Mouse (Mus musculus): ENCODE measurements around the gene Fbxo46. TPM values are rescaled to one million over a fixed set of nuclear protein-coding genes. Genes with fewer than 3 reads are reported as not detected.

Fbxo46 gene
- polyA plus RNA-seq, 1 experiment from 2014 or later: 10.1 TPM

DNA sequence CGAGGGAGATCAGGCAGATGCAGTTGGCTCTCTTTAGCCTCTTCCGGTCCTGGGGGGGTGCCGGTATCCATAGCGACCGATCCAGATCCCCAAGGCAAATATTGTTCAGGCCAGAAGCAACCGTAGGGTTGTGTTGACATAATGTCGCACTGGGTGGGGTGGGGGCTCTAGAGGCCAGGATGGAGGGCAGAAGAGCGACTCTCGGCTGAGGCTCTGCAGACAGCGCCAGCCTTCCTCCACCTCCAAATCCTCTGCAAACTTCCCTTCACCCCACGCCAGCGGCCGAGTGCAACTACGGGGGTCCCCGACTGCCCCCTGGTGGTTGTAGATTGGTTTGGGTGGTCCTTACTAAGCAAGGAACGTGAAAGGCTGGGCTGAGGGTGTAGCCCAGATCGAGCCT lies 53.2 kb downstream of the Fbxo46 start:
- Histone ChIP-seq H3K9me3 (replicated peaks; ENCODE audit: control insufficient read depth, low read length) (no peaks in the 10 kb centered on the region), H3K4me1 (ENCODE audit: control insufficient read depth, insufficient read depth, low read length) (peaks cover 14% of the 10 kb centered on the region; the same call in 1 of the 2 replicates), H3K27me3 (replicated peaks; ENCODE audit: control insufficient read depth, insufficient read depth, low read length) (peaks cover 10% of the 10 kb centered on the region), H3K4me3 (ENCODE audit: low read depth, low read length) (peak overlapping the region; percentile 22), H3K27ac (ENCODE audit: low read depth, low read length) (peak overlapping the region; percentile 6; the same call in 1 of the 2 replicates), H3K9ac (ENCODE audit: low read length) (peak overlapping the region; percentile 35), H3K4me2 (ENCODE audit: low read length) (peak overlapping the region; percentile 53), H3K36me3 (ENCODE audit: control insufficient read depth, insufficient read depth, low read length) (no peaks in the 10 kb centered on the region)
- ATAC-seq (no peak), DNase-seq (ENCODE audit: low spot score) (peak; percentile 92)
- 5% methylated on average over 17 of the region's 17 CpGs for WGBS

DNA sequence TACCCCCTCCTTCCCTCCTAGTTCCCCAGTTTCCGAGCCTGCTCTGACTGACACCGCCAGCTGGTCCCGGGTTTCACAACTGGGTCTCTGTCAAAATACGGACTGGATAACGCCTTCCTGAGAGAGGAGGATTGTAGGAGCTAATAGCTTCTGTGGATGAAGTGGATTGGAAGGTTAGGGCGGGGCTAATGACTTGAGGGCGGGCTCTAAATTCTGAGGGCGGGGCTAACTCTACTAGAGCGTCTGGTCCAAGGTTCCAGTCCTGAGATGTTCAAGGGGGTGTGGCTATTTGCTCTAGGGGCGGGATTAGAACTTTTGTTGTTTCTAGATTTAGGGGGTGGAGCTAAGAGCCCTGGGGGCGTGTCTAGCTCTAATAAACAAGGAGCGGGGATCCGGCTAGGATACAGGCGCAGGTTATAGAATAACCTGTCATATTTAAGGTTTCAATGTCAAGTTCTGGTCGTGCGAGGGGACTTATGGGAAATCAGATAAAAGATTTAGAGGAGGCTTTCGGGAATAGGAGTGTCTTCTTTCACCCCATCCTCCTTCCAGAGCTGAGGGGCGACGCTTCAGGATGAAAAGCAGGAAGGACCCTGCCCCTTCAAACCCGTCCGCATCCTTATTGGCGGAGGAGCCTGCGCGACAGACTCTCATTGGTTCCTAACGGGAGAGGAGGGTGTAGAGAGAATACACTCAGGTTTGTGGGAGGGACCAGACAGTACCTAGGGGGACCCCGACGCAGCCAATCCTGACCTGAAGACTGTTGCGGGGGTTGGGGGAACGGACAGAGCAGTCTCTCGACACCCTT lies 56.3 kb downstream of the Fbxo46 start, which contains the start of gene Eml2:
TSS of gene Eml2 (plus strand) at position 714 of the 808 bp plus-strand sequence.
- peaks cover 25% of the 10 kb centered on the region for H3K27me3 ChIP-seq (replicated peaks; ENCODE audit: control insufficient read depth, insufficient read depth, low read length)
- WGBS: 1% methylated on average over 30 of the region's 30 CpGs
- peak within 1 kb of the TSS; percentile 63 for H3K4me2 ChIP-seq (ENCODE audit: low read length)
- peak; percentile 94 for ATAC-seq
- peak within 1 kb of the TSS; percentile 62 for H3K4me3 ChIP-seq (ENCODE audit: low read depth, low read length)
- DNase-seq (ENCODE audit: low spot score): peak; percentile 95
- H3K36me3 ChIP-seq (ENCODE audit: control insufficient read depth, insufficient read depth, low read length): 0 out of 2 replicates have a peak, but pooled peaks cover 3% of the 10 kb centered on the region
- H3K4me1 ChIP-seq (ENCODE audit: control insufficient read depth, insufficient read depth, low read length): peaks cover 19% of the 10 kb centered on the region; the same call in 1 of the 2 replicates
- peak within 1 kb of the TSS; percentile 52; the same call in 1 of the 2 replicates for H3K27ac ChIP-seq (ENCODE audit: low read depth, low read length)
- peak within 1 kb of the TSS; percentile 74 for H3K9ac ChIP-seq (ENCODE audit: low read length)
- H3K9me3 ChIP-seq (replicated peaks; ENCODE audit: control insufficient read depth, low read length): no peaks in the 10 kb centered on the region

DNA sequence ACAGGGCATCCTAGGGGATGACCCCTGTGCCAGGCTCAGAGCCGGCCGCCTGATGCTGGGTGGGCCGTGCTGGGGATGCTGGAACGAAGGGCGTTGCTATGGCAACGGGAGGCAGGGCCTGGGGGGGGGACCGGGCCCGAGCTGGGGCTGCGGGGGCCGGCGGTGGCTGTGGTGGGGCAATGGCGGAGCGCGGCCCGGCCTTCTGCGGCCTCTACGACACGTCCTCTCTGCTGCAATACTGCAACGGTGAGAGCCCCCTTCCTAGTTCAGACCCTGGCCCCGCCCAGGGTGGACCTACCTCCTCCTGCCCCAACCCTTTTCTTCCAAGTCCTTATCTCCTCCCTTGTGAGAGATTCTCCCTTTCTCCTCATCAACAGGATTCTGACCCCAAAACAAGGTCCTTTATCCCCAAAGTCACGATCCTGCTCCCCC lies 56.9 kb downstream of the Fbxo46 start:
- H3K4me3 ChIP-seq (ENCODE audit: low read depth, low read length): peak overlapping the region; percentile 62
- peak overlapping the region; percentile 74 for H3K9ac ChIP-seq (ENCODE audit: low read length)
- 2% methylated on average over 14 of the region's 21 CpGs for WGBS
- no peak for DNase-seq (ENCODE audit: low spot score)
- H3K27me3 ChIP-seq (replicated peaks; ENCODE audit: control insufficient read depth, insufficient read depth, low read length): peaks cover 25% of the 10 kb centered on the region
- H3K4me2 ChIP-seq (ENCODE audit: low read length): peak overlapping the region; percentile 63
- ATAC-seq: peak; percentile 27
- H3K36me3 ChIP-seq (ENCODE audit: control insufficient read depth, insufficient read depth, low read length): 0 out of 2 replicates have a peak, but pooled peaks cover 3% of the 10 kb centered on the region
- H3K27ac ChIP-seq (ENCODE audit: low read depth, low read length): peak overlapping the region; percentile 52; the same call in 1 of the 2 replicates
- H3K9me3 ChIP-seq (replicated peaks; ENCODE audit: control insufficient read depth, low read length): no peaks in the 10 kb centered on the region
- H3K4me1 ChIP-seq (ENCODE audit: control insufficient read depth, insufficient read depth, low read length): peaks cover 23% of the 10 kb centered on the region; the same call in 1 of the 2 replicates

DNA sequence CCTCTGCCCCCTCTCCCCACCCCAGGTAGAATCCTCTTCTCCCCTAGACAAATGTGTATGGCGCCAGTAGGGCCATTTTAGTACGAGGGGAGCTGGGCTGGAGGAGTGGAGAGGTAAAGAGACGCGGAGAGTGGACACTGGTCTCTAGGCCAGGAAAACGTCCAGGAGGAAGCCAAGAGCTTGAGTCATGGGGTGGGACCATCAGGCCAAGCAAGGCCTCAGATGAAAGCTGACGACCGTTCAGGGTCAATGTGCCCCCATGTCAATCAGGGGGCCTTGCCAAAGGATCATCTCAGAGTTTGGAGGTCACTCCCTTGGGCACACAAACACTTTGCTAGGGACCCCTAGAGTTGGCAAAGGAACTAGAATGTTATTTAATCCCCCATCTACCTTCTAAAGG lies 57.6 kb downstream of the Fbxo46 start:
- Histone ChIP-seq H3K4me1 (ENCODE audit: control insufficient read depth, insufficient read depth, low read length) (peaks cover 20% of the 10 kb centered on the region; the same call in 1 of the 2 replicates), H3K9me3 (replicated peaks; ENCODE audit: control insufficient read depth, low read length) (no peaks in the 10 kb centered on the region)
- WGBS: 65% methylated on average over 7 of the region's 7 CpGs

DNA sequence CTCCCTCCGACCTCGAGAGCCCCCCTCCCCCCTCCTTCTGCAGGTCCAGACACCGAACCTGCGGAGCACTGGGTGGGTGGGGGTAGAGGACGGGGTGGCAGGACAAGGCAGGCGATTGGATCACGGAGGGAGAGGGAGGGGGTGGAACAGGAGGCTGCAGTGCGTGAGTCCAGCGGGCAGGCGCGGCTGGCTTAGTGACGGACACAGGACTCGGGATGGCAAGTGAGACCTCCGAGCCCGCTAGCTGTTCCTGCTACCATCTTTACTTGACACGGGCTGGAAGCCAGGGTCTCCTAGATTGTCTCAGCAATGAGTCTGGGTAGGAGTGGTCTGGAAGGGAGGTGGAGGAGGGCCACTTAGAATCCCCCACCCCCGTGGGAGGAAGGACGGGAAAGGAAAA lies 58.4 kb downstream of the Fbxo46 start:
- ATAC-seq (no peak), DNase-seq (ENCODE audit: low spot score) (no peak)
- WGBS: 4% methylated on average over 18 of the region's 18 CpGs

More for the DNA sequence above, 57.6 kb downstream of the Fbxo46 start:
- Histone ChIP-seq H3K4me2 (ENCODE audit: low read length) (peak overlapping the region; percentile 63), H3K27ac (ENCODE audit: low read depth, low read length) (no peak overlapping the region), H3K4me3 (ENCODE audit: low read depth, low read length) (peak overlapping the region; percentile 62), H3K36me3 (ENCODE audit: control insufficient read depth, insufficient read depth, low read length) (peaks cover 3% of the 10 kb centered on the region; the same call in 1 of the 2 replicates), H3K9ac (ENCODE audit: low read length) (peak overlapping the region; percentile 74; the same call in 1 of the 2 replicates), H3K27me3 (replicated peaks; ENCODE audit: control insufficient read depth, insufficient read depth, low read length) (peaks cover 25% of the 10 kb centered on the region)
- DNase-seq (ENCODE audit: low spot score) (no peak), ATAC-seq (no peak)

DNA sequence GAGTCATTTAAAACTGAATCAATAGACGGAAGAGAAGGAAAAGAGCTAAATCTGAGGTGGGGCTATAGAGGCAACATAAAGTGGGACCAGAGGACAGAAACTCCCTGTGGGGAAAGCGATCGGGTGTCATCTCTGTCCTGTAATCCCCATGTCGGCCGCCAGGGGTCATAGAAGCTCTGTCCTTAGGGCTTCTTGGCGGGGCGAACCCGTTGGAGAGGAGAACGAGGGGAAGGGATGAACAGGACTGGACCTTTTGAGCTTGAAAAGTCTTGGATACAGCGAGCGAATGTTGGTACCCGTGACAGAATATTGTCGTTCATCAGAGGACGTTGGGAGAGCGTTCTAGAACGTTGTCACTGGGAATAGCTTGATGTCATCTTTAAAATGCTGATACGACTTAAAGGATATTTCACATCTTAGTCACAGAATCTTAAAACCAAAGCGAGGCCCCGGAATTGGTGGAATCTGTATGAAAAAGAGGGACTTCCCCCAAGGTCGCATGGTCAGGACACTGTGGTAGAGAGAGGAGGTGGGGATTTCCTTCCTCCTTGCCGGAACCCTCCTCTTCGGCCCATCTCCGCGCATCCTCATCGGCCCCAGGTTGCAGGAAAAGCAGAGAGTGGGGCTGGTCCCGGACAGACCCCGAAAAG lies 58.9 kb downstream of the Fbxo46 start:
- Histone ChIP-seq H3K4me3 (ENCODE audit: low read depth, low read length) (peak overlapping the region; percentile 62), H3K27ac (ENCODE audit: low read depth, low read length) (no peak overlapping the region), H3K36me3 (ENCODE audit: control insufficient read depth, insufficient read depth, low read length) (peaks cover 10% of the 10 kb centered on the region), H3K4me2 (ENCODE audit: low read length) (peak overlapping the region; percentile 63), H3K4me1 (ENCODE audit: control insufficient read depth, insufficient read depth, low read length) (peaks cover 14% of the 10 kb centered on the region; the same call in 1 of the 2 replicates), H3K9ac (ENCODE audit: low read length) (no peak overlapping the region), H3K9me3 (replicated peaks; ENCODE audit: control insufficient read depth, low read length) (no peaks in the 10 kb centered on the region), H3K27me3 (replicated peaks; ENCODE audit: control insufficient read depth, insufficient read depth, low read length) (peaks cover 25% of the 10 kb centered on the region)
- ATAC-seq (no peak), DNase-seq (ENCODE audit: low spot score) (peak; percentile 75)
- 6% methylated on average over 27 of the region's 27 CpGs for WGBS

More for the DNA sequence above, 58.4 kb downstream of the Fbxo46 start:
- H3K9me3 ChIP-seq (replicated peaks; ENCODE audit: control insufficient read depth, low read length): no peaks in the 10 kb centered on the region
- peak overlapping the region; percentile 63 for H3K4me2 ChIP-seq (ENCODE audit: low read length)
- H3K27ac ChIP-seq (ENCODE audit: low read depth, low read length): no peak overlapping the region
- H3K36me3 ChIP-seq (ENCODE audit: control insufficient read depth, insufficient read depth, low read length): peaks cover 7% of the 10 kb centered on the region; the same call in 1 of the 2 replicates
- peaks cover 14% of the 10 kb centered on the region; the same call in 1 of the 2 replicates for H3K4me1 ChIP-seq (ENCODE audit: control insufficient read depth, insufficient read depth, low read length)
- H3K9ac ChIP-seq (ENCODE audit: low read length): no peak overlapping the region; the same call in 1 of the 2 replicates
- peaks cover 25% of the 10 kb centered on the region for H3K27me3 ChIP-seq (replicated peaks; ENCODE audit: control insufficient read depth, insufficient read depth, low read length)
- H3K4me3 ChIP-seq (ENCODE audit: low read depth, low read length): peak overlapping the region; percentile 62; the same call in 1 of the 2 replicates

DNA sequence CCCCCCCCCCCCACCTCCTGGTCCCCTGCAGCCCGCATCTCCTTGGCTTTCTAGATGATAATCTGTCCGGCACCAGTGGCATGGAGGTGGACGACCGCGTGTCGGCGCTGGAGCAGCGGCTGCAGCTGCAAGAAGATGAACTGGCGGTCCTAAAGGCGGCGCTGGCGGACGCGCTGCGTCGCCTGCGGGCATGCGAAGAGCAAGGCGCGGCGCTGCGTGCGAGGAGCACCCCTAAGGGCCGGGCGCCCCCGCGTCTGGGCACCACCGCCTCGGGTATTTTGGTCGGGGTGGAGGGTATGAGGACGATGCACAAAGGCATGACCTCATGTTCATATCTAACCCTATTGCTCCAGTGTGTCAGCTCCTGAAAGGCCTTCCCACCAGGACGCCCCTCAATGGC lies 59.5 kb downstream of the Fbxo46 start:
- no peaks in the 10 kb centered on the region for H3K9me3 ChIP-seq (replicated peaks; ENCODE audit: control insufficient read depth, low read length)
- peaks cover 13% of the 10 kb centered on the region for H3K36me3 ChIP-seq (ENCODE audit: control insufficient read depth, insufficient read depth, low read length)
- peak overlapping the region; percentile 46; the same call in 1 of the 2 replicates for H3K9ac ChIP-seq (ENCODE audit: low read length)
- peak; percentile 75 for DNase-seq (ENCODE audit: low spot score)
- H3K4me1 ChIP-seq (ENCODE audit: control insufficient read depth, insufficient read depth, low read length): peaks cover 14% of the 10 kb centered on the region; the same call in 1 of the 2 replicates
- no peak overlapping the region for H3K27ac ChIP-seq (ENCODE audit: low read depth, low read length)
- H3K4me3 ChIP-seq (ENCODE audit: low read depth, low read length): peak overlapping the region; percentile 24
- peaks cover 25% of the 10 kb centered on the region for H3K27me3 ChIP-seq (replicated peaks; ENCODE audit: control insufficient read depth, insufficient read depth, low read length)
- WGBS: under 1% methylated on average over 32 of the region's 32 CpGs
- peak overlapping the region; percentile 63 for H3K4me2 ChIP-seq (ENCODE audit: low read length)
- no peak for ATAC-seq

DNA sequence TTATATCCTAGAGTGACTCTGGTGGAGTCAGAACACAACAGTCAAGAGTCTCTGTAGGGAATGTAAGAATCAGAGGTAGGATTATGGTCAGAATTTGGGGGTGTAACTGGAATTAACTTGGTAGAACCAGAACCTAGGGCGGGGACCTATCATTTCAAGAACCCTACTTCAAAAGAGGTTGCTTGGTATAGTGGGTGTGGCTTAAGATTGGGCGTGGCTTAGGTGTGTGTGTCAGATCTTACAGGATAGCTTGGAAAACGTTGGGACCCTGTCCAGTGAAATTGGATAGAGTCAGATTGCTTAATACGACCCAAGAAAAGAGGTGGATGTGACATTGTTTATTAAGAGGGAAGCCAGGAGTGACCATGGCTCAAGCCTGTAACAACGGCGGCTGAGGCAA lies 60.3 kb downstream of the Fbxo46 start:
- DNase-seq (ENCODE audit: low spot score): no peak
- Histone ChIP-seq H3K27ac (ENCODE audit: low read depth, low read length) (no peak overlapping the region), H3K4me2 (ENCODE audit: low read length) (0 out of 2 replicates have a peak overlapping the region, but pooled peaks have one; percentile 63), H3K36me3 (ENCODE audit: control insufficient read depth, insufficient read depth, low read length) (peaks cover 13% of the 10 kb centered on the region), H3K4me1 (ENCODE audit: control insufficient read depth, insufficient read depth, low read length) (peaks cover 21% of the 10 kb centered on the region), H3K9ac (ENCODE audit: low read length) (no peak overlapping the region; the same call in 1 of the 2 replicates), H3K9me3 (replicated peaks; ENCODE audit: control insufficient read depth, low read length) (no peaks in the 10 kb centered on the region), H3K27me3 (replicated peaks; ENCODE audit: control insufficient read depth, insufficient read depth, low read length) (peaks cover 25% of the 10 kb centered on the region), H3K4me3 (ENCODE audit: low read depth, low read length) (no peak overlapping the region)
- ATAC-seq: no peak
- WGBS: 50% methylated on average over 6 of the region's 6 CpGs
